Mouse (Mus musculus): ENCODE results near the gene Slamf9.

Gene Slamf9

GRCm38 (mm10) chr1:172514551-172515268 lies 39.6 kb downstream of the Slamf9 start:
- peak; percentile 35 to 45 for DNase-seq

DNA sequence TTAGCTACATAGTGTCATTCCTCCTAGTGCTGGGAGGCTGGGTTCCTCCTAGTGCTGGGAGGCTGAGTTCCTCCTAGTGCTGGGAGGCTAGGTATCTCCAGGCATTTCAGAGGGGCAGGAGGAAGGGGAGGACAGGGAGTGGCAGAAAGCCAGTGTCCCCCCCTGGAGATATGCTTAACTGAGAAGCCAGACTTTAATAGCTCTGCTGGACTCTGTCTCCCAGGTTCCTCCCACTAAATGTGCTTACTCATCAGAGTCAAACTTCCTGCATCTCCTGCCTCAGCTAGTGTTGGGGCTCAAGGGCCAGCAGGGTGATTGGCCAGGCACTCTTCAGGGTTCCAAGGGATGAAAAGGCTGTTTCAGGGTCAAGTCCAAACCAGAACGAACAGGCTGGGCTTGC lies 40.2 kb downstream of the Slamf9 start:
- DNase-seq = peak; percentile 44 to 63

- no peak for DNase-seq
These were observed 42.9 kb downstream of the Slamf9 start for GRCm38 (mm10) chr1:172518013-172518412.

DNA sequence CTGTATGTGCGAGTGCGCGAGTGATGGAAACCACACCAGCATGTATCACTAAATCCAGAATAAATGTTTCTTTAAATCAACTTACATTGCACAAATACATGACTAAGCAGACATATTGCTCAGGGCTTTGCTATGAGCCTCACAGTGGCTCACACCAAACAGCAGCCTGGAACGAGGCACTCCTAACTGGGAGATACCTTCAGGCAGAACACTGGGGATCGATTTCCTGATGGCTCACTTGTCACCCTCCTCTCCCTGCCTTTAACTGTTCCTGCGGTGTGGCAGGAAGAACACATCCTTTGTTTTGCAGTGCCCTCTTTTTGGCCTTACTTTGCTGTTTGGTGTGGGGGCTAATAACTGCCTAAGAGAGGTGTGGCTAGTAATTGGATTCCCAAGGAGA lies 44.5 kb downstream of the Slamf9 start:
- DNase-seq = no peak

DNA sequence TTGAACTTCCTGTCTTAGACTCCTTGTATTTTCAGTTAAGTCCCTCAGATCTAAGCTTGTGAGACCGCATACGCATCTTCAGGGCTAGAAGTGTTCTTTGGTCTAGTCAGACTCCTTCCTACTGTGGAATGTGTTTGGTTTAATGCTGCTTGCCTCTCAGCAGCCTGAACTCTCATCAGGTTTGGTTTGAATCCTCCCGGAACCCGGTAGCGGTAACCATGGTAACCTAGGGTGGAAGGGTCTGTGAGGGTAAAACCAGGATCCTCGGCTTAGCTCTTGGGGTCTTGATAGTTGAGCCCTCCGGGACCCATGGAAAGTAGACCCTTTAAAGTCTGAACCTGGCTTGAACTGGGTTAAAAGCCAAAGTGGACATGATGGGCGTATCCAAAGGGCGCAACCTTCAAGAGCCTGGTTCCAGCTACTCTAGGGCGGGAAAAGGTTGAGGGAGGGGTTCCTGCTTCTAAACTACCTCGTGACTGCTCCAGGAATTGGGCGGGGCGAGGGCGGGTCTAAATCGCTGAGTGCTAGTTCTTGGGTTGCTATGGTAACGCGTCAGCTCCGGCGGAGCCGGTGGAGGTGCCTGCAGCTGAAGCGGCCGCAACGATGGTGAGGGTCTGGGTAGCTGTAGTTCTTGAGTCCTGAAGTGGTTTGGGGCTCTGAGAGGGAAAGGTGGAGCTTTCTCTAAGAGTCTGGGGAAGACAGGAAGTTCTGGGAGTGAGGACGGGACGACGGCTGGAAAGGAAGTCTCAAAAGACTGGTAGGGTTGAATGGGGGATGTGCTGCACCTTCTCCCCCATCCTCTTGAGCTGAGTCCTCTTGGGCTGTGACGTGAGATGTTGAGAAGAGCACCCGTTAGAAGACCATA lies 45.6 kb downstream of the Slamf9 start, which contains the start of gene Cfap45:
Gene Cfap45 (plus strand): TSS at position 226 of the 865 bp plus-strand sequence.
- peak; percentile 87 to 90 for DNase-seq

GRCm38 (mm10) chr1:172522524-172522923 lies 47.4 kb downstream of the Slamf9 start:
- DNase-seq = no peak

DNA sequence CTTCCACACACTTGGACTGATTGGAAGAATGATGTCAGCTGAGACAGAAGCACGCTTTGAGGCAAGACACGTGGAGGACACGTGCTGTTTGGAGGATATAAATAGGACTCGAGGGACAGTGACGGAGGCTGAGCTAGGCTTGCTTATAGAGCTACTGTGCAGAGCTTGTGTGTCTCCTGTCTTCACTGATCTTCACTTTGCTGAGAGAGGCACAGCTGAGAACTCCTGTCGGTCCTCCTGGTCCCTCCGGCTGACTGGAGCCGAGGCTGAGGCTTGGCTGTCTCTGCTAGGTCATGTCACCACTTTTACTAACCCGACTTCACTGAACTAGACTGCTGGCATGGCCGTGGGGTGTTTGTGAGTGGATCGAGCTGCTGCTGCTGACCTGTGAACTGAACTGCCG lies 48.5 kb downstream of the Slamf9 start:
- DNase-seq = no peak

GRCm38 (mm10) chr1:172525027-172525764 lies 50.0 kb downstream of the Slamf9 start:
- peak; percentile 43 to 57 for DNase-seq

DNA sequence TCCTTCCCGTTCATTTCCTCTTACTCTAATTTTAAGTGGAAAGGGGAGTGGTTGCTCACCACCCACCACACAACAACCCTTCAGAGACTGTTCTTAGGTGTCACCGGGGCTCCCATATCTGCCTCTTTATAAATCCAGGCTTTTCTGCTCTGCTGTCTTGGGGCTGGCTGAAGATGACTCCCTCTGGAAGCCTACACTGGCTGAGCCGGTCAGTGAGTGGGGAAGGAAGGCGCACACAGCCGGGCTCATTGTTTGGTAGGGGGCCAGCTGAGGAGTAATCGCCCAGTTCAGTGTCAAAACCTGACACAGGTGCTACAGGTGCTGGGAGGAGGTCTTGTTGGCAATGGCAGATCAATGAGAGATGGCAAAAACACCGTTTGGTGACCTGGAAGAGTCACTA lies 50.8 kb downstream of the Slamf9 start:
- no peak for DNase-seq

- DNase-seq = peak in 1 of 2 experiments; percentile 41
These were observed 51.4 kb downstream of the Slamf9 start for GRCm38 (mm10) chr1:172526380-172527081.

DNA sequence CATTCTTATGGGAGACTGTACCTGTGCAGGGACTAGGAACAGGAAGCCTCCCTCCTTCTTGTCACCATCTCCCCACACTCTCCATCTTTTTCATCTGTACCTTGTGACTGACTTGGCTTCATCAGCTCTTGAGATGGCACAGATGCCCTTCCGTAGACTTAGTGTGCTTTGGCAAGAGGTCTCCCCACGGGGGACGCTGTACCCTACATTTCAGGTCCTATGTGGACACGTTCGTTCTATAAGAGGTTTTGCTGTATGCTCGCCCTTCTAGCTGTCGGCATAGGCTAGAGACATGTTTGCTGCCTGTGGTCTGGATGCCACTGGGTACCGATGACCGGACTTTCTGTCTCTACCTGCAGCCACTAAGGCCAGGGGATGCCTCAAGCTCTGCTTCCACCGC lies 52.3 kb downstream of the Slamf9 start:
- DNase-seq = no peak
